Mouse (Mus musculus) hindbrain, embryonic 13.5 days (tissue): ENCODE measurements around the gene Apc2. TPM values are rescaled to one million over a fixed set of nuclear protein-coding genes. Genes with fewer than 3 reads are reported as not detected.
"Not testable (repeated sequence)": the region's sequence is repeated elsewhere in the genome, so short reads cannot be mapped to it uniquely, and the experiment has no call there.

Experiments used
- ATAC-seq: fragments of 200-750 bp; cut with Nextera tagmentation; 2 replicates; pipeline ENCODE4 v1.8.0; 2017; ENCODE audit warnings: moderate TSS enrichment; ENCODE audit not compliant: low FRiP score
- H3K27ac ChIP-seq: fragments of 300-500 bp; sonication (generic); 2 replicates; pipeline ENCODE4 v1.5.1; 2015; ENCODE audit warnings: inconsistent platforms, mild to moderate bottlenecking, moderate library complexity
- H3K27me3 ChIP-seq: fragments of 300-500 bp; sonication (generic); 2 replicates; pipeline ENCODE4 v1.6.1; 2015; ENCODE audit warnings: mild to moderate bottlenecking, inconsistent platforms
- H3K36me3 ChIP-seq: fragments of 300-500 bp; sonication (generic); 2 replicates; pipeline ENCODE4 v1.6.1; 2015; ENCODE audit warnings: mild to moderate bottlenecking, inconsistent platforms
- H3K4me1 ChIP-seq: fragments of 300-500 bp; sonication (generic); replicated peaks from 2 replicates; pipeline ENCODE4 v1.6.1; 2015; ENCODE audit warnings: inconsistent platforms
- H3K4me2 ChIP-seq: fragments of 300-500 bp; sonication (generic); 2 replicates; pipeline ENCODE4 v1.6.1; 2015; ENCODE audit warnings: inconsistent platforms, mild to moderate bottlenecking, moderate library complexity
- H3K4me3 ChIP-seq: fragments of 300-500 bp; sonication (generic); 2 replicates; pipeline ENCODE4 v1.5.1; 2015; ENCODE audit warnings: mild to moderate bottlenecking, inconsistent platforms
- H3K9ac ChIP-seq: fragments of 300-500 bp; sonication (generic); 2 replicates; pipeline ENCODE4 v1.6.1; 2015; ENCODE audit warnings: mild to moderate bottlenecking, inconsistent platforms
- H3K9me3 ChIP-seq: fragments of 300-500 bp; sonication (generic); 2 replicates; pipeline ENCODE4 v1.6.1; 2016; ENCODE audit warnings: inconsistent platforms
- WGBS: fragments of 180-500 bp; shearing (Covaris S2); methylation state at CpG from one replicate; pipeline ENCODE4 v1.1.7; 2015; 5-methylcytosine and 5-hydroxymethylcytosine counted together
- polyA plus RNA-seq: library from polyadenylated mRNA; unstranded; fragments of >200 nt; fragmentation: Nextera tagmentation; extraction: Ambion mirVana; gene quantifications from 2 replicates; pipeline ENCODE4 v1.2.1, GENCODE M21; 2015

Gene Apc2
- polyA plus RNA-seq, 1 experiment from 2014 or later: 182 TPM

DNA sequence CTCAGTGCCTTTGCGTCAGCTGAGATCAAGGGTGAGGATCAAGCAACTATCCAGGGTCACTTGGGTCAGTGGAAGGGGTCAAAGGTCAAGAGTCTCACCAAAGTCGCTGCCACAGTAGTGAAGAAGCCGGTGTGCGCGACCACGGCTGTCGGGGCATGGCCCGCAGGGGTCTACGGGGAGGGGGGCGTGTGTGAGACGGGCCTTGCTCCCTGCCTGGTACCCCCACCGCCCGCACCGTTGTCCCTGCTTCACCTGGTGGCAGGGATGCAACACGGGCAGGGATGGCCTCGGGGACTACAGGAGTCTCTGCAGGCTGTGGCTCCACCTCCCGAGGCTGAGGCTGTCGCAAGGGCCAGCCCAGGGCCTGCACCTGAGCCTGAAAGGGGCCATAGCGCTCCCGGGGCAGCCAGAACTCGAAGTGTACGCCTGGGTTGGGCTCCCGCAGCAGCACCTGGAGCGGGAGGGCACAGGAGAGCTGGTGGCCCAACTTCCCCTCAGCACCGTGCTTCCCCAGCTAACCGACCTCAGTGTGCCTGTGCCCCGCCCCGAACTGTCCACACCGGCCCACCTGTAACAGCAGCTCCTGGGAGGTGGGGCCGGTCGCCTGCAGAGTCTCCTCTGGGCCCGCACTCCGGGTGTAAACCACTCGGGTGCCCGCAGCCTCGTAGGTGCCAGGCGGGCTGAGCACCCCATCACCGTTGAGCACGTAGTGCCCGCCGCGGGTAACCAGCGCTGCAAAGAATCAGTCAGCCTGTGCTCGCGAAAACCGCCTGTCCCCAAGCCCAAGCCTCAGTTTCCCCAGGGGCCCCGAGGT lies 45.9 kb downstream of the Apc2 start:
- H3K4me3 ChIP-seq: peak overlapping the region; percentile 31
- no peaks in the 10 kb centered on the region for H3K9me3 ChIP-seq
- peaks cover 34% of the 10 kb centered on the region for H3K4me1 ChIP-seq
- ATAC-seq: 0 out of 2 replicates have a peak, but pooled peaks have one; percentile 3
- WGBS: 2% methylated on average over 47 of the region's 47 CpGs
- peaks cover 79% of the 10 kb centered on the region for H3K27me3 ChIP-seq
- H3K36me3 ChIP-seq: no peaks in the 10 kb centered on the region
- 0 out of 2 replicates have a peak overlapping the region, but pooled peaks have one; percentile 24 for H3K9ac ChIP-seq
- no peak overlapping the region for H3K27ac ChIP-seq
- H3K4me2 ChIP-seq: peak overlapping the region; percentile 51

GRCm38 (mm10) chr10:80342305-80342748 lies 46.5 kb downstream of the Apc2 start:
- H3K4me2 ChIP-seq: peak overlapping the region; percentile 51
- peaks cover 83% of the 10 kb centered on the region for H3K27me3 ChIP-seq
- H3K4me1 ChIP-seq: peaks cover 36% of the 10 kb centered on the region
- 0 out of 2 replicates have a peak overlapping the region, but pooled peaks have one; percentile 24 for H3K9ac ChIP-seq
- peak; percentile 38 for ATAC-seq
- H3K9me3 ChIP-seq: no peaks in the 10 kb centered on the region
- peak overlapping the region; percentile 31 for H3K4me3 ChIP-seq
- no peak overlapping the region for H3K27ac ChIP-seq
- under 1% methylated on average over 26 of the region's 26 CpGs for WGBS
- no peaks in the 10 kb centered on the region for H3K36me3 ChIP-seq

DNA sequence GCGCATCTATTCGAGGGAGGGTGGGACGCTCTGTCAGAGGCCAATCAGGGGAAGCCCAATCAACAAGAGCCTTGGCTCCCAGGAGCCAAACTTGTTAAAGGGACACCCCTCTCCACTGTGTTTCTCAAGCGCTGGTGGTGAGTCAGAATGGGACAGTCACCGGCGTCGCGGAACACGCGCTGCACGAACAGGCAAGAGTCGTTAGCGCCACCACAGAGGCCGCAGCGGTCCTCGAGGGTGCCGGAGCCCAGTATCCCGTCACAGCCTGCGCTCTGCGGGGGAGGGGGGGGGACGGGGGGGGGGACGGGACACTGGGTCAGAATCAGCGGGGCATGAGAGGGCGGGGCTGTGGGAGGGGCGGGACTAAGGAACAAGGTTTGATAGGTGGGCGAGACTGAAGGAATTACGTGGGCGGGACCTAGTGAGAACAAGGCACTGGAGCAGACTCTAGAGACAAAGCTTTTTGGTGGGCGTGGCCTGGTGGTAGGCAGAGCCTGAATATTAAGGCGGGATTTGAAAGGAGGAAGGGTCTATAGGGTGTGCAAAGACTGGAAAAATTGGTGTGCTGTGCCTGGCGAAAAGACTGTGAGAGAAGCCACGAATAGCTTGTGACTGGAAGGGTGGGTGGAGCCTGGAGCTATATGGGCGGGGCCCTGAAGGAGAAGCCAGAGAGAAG lies 47.1 kb downstream of the Apc2 start:
- H3K4me1 ChIP-seq: peaks cover 40% of the 10 kb centered on the region
- peaks cover 87% of the 10 kb centered on the region for H3K27me3 ChIP-seq
- peak; percentile 55 for ATAC-seq
- H3K36me3 ChIP-seq: no peaks in the 10 kb centered on the region
- no peak overlapping the region for H3K27ac ChIP-seq
- 0% methylated on average over 24 of the region's 33 CpGs for WGBS
- peak overlapping the region; percentile 51 for H3K4me2 ChIP-seq
- H3K9me3 ChIP-seq: no peaks in the 10 kb centered on the region
- H3K4me3 ChIP-seq: peak overlapping the region; percentile 31
- H3K9ac ChIP-seq: no peak overlapping the region

DNA sequence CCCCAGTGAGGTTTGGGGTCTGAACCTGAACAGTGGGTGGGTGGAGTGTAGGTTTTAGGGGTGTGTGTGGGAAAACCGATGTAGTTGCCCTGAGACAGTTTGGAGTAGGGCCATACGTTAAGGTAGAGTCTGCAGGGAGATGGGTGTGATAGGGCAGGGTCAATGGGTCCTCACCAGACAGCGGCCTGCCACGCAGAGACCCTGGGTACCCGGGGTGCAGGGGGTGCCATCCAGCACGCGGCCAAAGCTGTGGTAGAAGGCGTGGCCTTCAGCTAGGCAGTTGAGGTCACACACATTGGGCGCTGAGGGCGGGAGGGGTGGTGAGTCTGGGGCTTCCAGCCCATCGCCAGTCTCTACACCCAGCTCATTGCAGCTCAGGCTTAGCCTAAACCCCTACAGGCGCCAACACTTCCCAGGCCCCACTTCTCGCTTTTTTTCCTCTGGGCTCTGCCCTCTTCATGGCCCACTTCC lies 47.7 kb downstream of the Apc2 start:
- 32% methylated on average over 13 of the region's 13 CpGs for WGBS

GRCm38 (mm10) chr10:80344131-80344661 lies 48.4 kb downstream of the Apc2 start:
- ATAC-seq: no peak

More for the DNA sequence above, 47.7 kb downstream of the Apc2 start:
- Histone ChIP-seq H3K4me1 (peaks cover 46% of the 10 kb centered on the region), H3K4me2 (peak overlapping the region; percentile 51), H3K9ac (no peak overlapping the region), H3K4me3 (peak overlapping the region; percentile 31), H3K27ac (no peak overlapping the region), H3K27me3 (peaks cover 87% of the 10 kb centered on the region), H3K9me3 (no peaks in the 10 kb centered on the region), H3K36me3 (no peaks in the 10 kb centered on the region)
- ATAC-seq: peak; percentile 9; the same call in 1 of the 2 replicates

DNA sequence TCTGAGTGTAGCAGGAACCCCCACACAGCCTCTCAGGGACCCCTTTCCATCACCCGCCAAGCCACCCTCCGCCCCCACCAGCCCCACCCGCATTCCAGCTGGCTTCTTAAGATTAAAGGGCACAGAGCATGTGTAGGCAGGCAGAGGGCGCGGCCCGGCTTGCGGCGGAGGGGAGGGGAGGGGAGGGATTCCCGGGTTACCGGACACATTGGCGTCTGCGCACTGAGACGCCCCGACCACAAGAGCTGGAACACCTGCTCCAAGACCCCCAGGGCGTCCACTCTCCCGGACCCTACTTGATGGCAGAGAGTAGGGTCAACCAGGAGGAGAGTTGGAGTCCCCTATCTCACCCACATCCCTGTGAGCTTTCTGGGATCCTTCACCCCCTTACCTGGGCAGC lies 49.3 kb downstream of the Apc2 start:
- Histone ChIP-seq H3K27ac (no peak overlapping the region), H3K9ac (no peak overlapping the region), H3K9me3 (no peaks in the 10 kb centered on the region), H3K27me3 (peaks cover 100% of the 10 kb centered on the region), H3K36me3 (no peaks in the 10 kb centered on the region), H3K4me1 (peaks cover 52% of the 10 kb centered on the region), H3K4me2 (no peak overlapping the region), H3K4me3 (no peak overlapping the region)
- 3% methylated on average over 16 of the region's 16 CpGs for WGBS
- ATAC-seq: no peak

More at GRCm38 (mm10) chr10:80344131-80344661, 48.4 kb downstream of the Apc2 start:
- Histone ChIP-seq H3K9ac (no peak overlapping the region), H3K27ac (no peak overlapping the region), H3K27me3 (peaks cover 95% of the 10 kb centered on the region), H3K9me3 (no peaks in the 10 kb centered on the region), H3K4me1 (peaks cover 52% of the 10 kb centered on the region), H3K4me2 (no peak overlapping the region), H3K4me3 (no peak overlapping the region), H3K36me3 (no peaks in the 10 kb centered on the region)
- 42% methylated on average over 9 of the region's 9 CpGs for WGBS

DNA sequence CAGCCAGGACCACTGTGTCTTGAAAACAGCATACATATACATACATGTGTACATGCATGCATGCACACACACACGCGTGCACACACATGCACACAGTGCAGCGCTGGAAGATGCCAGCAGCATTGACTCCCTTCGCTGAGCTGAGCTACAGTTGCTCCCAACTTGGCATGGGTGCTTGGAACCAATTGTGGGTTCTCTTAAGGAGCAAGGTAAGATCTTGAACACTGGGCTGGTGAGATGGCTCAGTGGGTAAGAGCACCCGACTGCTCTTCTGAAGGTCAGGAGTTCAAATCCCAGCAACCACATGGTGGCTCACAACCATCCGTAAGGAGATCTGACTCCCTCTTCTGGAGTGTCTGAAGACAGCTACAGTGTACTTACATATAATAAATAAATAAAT lies 50.2 kb downstream of the Apc2 start:
- H3K27ac ChIP-seq, ATAC-seq, H3K36me3 ChIP-seq, H3K4me3 ChIP-seq, H3K4me2 ChIP-seq, H3K9me3 ChIP-seq, H3K9ac ChIP-seq: not testable (repeated sequence)
- H3K27me3 ChIP-seq: peaks cover 100% of the 10 kb centered on the region
- peaks cover 52% of the 10 kb centered on the region for H3K4me1 ChIP-seq
- WGBS: 76% methylated on average over 6 of the region's 6 CpGs

- WGBS: 15% methylated on average over 16 of the region's 17 CpGs
- ATAC-seq: no peak
These were observed 51.8 kb downstream of the Apc2 start for GRCm38 (mm10) chr10:80347514-80347967.

DNA sequence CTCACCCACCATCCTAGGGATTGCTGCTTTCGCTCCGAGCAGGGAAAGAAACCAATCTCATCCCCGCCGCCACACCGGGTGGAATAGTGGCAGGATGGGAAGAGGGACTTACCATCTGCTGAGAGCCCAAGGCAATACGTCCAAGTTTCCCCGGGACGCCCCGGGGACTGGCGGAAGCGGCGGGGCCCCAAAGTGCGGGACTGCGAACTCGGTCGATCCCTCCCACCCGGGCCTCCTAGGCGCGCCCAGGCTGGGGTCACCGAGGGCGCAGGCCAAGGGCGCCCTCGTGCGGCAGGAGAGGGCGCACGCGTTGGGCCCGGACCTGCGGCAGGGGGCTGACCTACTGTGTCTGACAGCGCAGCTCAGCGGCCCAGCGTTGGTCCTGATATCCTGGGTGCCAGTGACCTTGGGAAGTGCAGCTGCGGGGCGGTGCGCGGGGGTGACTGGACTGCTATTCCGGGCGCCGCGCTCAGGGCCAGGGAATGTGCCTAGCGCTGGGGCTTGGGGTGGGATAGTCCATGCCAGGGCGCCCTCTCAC lies 52.5 kb downstream of the Apc2 start, which contains the start of gene Adamtsl5:
Gene Adamtsl5 (minus strand): TSS at position 169 of the 538 bp plus-strand sequence.
- under 1% methylated on average over 42 of the region's 42 CpGs for WGBS
- peaks cover 100% of the 10 kb centered on the region for H3K27me3 ChIP-seq
- no peaks in the 10 kb centered on the region for H3K9me3 ChIP-seq
- H3K4me3 ChIP-seq: no peak within 1 kb of the TSS
- no peaks in the 10 kb centered on the region for H3K36me3 ChIP-seq
- peak within 1 kb of the TSS; percentile 25 for H3K4me2 ChIP-seq
- ATAC-seq: no peak
- H3K9ac ChIP-seq: no peak within 1 kb of the TSS
- H3K4me1 ChIP-seq: peaks cover 30% of the 10 kb centered on the region
- H3K27ac ChIP-seq: no peak within 1 kb of the TSS

More at GRCm38 (mm10) chr10:80347514-80347967, 51.8 kb downstream of the Apc2 start:
- peaks cover 38% of the 10 kb centered on the region for H3K4me1 ChIP-seq
- no peaks in the 10 kb centered on the region for H3K9me3 ChIP-seq
- no peak overlapping the region for H3K4me3 ChIP-seq
- no peak overlapping the region for H3K9ac ChIP-seq
- H3K27ac ChIP-seq: no peak overlapping the region
- H3K36me3 ChIP-seq: no peaks in the 10 kb centered on the region
- H3K27me3 ChIP-seq: peaks cover 100% of the 10 kb centered on the region
- H3K4me2 ChIP-seq: peak overlapping the region; percentile 25; the same call in 1 of the 2 replicates

- Histone ChIP-seq H3K4me2 (peak overlapping the region; percentile 25; the same call in 1 of the 2 replicates), H3K4me3 (no peak overlapping the region), H3K9ac (no peak overlapping the region), H3K36me3 (no peaks in the 10 kb centered on the region), H3K27ac (no peak overlapping the region), H3K9me3 (no peaks in the 10 kb centered on the region), H3K27me3 (peaks cover 100% of the 10 kb centered on the region), H3K4me1 (peaks cover 24% of the 10 kb centered on the region)
- no peak for ATAC-seq
- 12% methylated on average over 26 of the region's 26 CpGs for WGBS
These were observed 53.2 kb downstream of the Apc2 start for GRCm38 (mm10) chr10:80348981-80349380.

DNA sequence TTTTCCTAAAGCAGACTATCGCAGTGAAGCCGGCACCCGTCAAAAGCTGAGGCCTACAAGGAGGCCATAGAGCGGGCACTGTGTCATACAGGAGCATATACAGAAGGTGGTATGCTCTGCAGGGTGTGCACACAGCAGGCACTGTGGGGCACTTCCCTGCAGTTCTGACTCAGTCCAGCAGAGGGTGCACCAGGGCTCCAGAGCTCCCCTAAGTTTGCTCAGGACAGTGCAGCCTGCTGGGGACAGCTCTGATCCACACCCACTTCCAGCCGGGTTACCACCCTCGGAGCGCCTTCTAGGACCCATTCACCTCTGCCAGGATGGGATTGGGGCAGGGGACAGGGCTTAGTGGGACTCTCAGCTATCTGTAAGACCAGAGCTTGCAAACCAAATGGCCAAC lies 54.5 kb downstream of the Apc2 start:
- Histone ChIP-seq H3K4me3 (no peak overlapping the region), H3K27me3 (peaks cover 100% of the 10 kb centered on the region), H3K4me2 (no peak overlapping the region), H3K9ac (no peak overlapping the region), H3K36me3 (no peaks in the 10 kb centered on the region), H3K4me1 (peaks cover 19% of the 10 kb centered on the region), H3K27ac (no peak overlapping the region), H3K9me3 (no peaks in the 10 kb centered on the region)
- peak; percentile 69 for ATAC-seq
- WGBS: 3% methylated on average over 7 of the region's 7 CpGs

DNA sequence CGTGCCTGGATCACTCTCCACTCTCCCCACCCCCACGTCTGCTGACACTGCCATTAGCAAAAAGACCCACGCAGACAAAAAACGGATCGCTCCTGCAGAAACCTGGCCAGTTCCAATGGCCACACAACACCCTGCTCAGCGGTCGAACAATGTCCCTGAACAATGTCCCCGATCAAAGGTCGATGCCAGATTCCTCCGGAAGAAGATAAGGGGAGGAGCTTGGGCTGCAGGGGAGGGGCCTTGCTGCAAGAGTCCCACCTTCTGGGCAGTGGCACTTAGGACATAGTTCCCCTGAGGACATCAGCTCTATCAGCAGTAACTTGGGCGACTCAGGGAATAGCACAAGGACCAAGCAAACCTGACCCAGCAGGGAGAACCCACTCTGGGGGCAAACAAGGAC lies 56.1 kb downstream of the Apc2 start:
- H3K4me3 ChIP-seq: no peak overlapping the region
- ATAC-seq: no peak
- no peak overlapping the region for H3K9ac ChIP-seq
- no peak overlapping the region for H3K27ac ChIP-seq
- no peak overlapping the region for H3K4me2 ChIP-seq
- peaks cover 30% of the 10 kb centered on the region for H3K4me1 ChIP-seq
- H3K9me3 ChIP-seq: no peaks in the 10 kb centered on the region
- WGBS: 22% methylated on average over 11 of the region's 11 CpGs
- peaks cover 100% of the 10 kb centered on the region for H3K27me3 ChIP-seq
- H3K36me3 ChIP-seq: no peaks in the 10 kb centered on the region
